Mouse (Mus musculus) midbrain, embryonic 11.5 days (tissue): ENCODE measurements at regions not wholly inside any gene's neighbourhood (a gene's known extent, or its start where the extent isn't known, plus 50 kb on each side); places are given as distances from the start of the nearest gene placed in this dataset.

ENCODE experiments used
- ATAC-seq: fragments of 200-750 bp; cut with Nextera tagmentation; 2 replicates; pipeline ENCODE4 v1.8.0; 2017; ENCODE audit warnings: moderate TSS enrichment, moderate library complexity; ENCODE audit not compliant: low FRiP score
- DNase-seq: peaks from one replicate; pipeline ENCODE4 v3.0.0; 2015; ENCODE audit warnings: low spot score; ENCODE audit errors: missing footprints
- H3K27ac ChIP-seq: fragments of 300-500 bp; sonication (generic); 2 replicates; pipeline ENCODE4 v1.5.1; 2014; ENCODE audit warnings: low read depth, low read length
- H3K27me3 ChIP-seq: fragments of 300-500 bp; sonication (generic); 2 replicates; pipeline ENCODE4 v1.6.1; 2014; ENCODE audit warnings: mild to moderate bottlenecking, low read length, moderate library complexity, mixed read lengths; ENCODE audit not compliant: control insufficient read depth, insufficient read depth
- H3K36me3 ChIP-seq: fragments of 300-500 bp; sonication (generic); 2 replicates; pipeline ENCODE4 v1.6.1; 2014; ENCODE audit warnings: mild to moderate bottlenecking, low read length, moderate library complexity, mixed read lengths; ENCODE audit not compliant: control insufficient read depth, insufficient read depth
- H3K4me1 ChIP-seq: fragments of 300-500 bp; sonication (generic); 2 replicates; pipeline ENCODE4 v1.6.1; 2014; ENCODE audit warnings: low read length; ENCODE audit not compliant: control insufficient read depth, insufficient read depth
- H3K4me2 ChIP-seq: fragments of 300-500 bp; sonication (generic); 2 replicates; pipeline ENCODE4 v1.6.1; 2014; ENCODE audit warnings: mild to moderate bottlenecking, moderate library complexity
- H3K4me3 ChIP-seq: fragments of 300-500 bp; sonication (generic); 2 replicates; pipeline ENCODE4 v1.5.1; 2014; ENCODE audit warnings: low read depth, low read length
- H3K9ac ChIP-seq: fragments of 300-500 bp; sonication (generic); 2 replicates; pipeline ENCODE4 v1.6.1; 2014; ENCODE audit warnings: low read length
- H3K9me3 ChIP-seq: fragments of 300-500 bp; sonication (generic); 2 replicates; pipeline ENCODE4 v1.6.1; 2016; ENCODE audit warnings: low read length; ENCODE audit not compliant: control insufficient read depth
- WGBS: fragments of 180-500 bp; shearing (Covaris S2); extraction: QIAGEN DNeasy Blood & Tissue Kit; methylation state at CpG from one replicate; pipeline ENCODE4 v1.1.7; 2014; 5-methylcytosine and 5-hydroxymethylcytosine counted together

DNA sequence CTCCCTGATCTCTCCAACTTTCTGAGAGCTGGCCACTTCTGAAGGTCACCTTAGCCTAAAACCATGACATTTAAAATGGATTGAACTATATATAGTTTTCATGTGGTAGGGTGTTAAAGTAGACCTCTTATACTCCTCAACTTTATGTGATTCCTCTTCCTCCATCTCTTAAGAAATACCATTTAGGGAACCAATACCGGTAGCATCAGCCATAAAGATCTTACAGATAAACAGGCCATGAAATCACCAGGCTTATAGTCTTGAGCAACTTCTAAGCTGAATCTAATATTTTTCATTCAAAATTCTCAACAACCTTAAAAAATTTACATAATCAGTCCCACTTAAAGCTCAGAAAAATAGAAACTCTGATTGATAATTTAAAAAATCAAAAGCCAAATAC lies 56.2 kb downstream of the Rpl36a-ps1 start:
- peak; percentile 39 for DNase-seq
- Histone ChIP-seq H3K9me3 (no peaks in the 10 kb centered on the region), H3K9ac (no peak overlapping the region), H3K36me3 (no peaks in the 10 kb centered on the region), H3K27ac (no peak overlapping the region), H3K27me3 (no peaks in the 10 kb centered on the region), H3K4me3 (no peak overlapping the region), H3K4me1 (peaks cover 5% of the 10 kb centered on the region; the same call in 1 of the 2 replicates), H3K4me2 (no peak overlapping the region)
- 97% methylated on average over 1 of the region's 1 CpGs for WGBS
- no peak for ATAC-seq

DNA sequence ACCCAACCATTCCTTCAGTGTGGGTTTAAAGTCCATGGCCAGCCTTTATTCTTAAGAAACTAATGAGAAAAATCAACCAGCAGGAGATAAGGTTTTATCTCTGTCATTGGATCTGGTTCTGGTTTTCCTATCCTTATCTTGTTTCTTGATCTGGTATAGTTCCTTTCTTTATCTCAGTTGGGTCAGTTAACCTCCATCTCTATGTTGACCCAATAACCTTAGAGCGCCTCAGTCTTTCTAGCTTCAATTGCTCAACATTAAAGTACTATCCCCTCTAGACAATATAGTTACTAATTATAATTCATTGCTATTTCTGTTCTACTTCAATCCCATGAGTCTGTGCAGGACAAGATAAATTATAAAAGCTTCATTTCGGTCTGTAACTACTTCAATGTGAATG lies 56.7 kb downstream of the Rpl36a-ps1 start:
- H3K4me3 ChIP-seq, result no peak overlapping the region
- H3K36me3 ChIP-seq, result no peaks in the 10 kb centered on the region
- H3K9ac ChIP-seq, result no peak overlapping the region
- no peak for ATAC-seq
- no peak overlapping the region for H3K4me2 ChIP-seq
- 91% methylated on average over 2 of the region's 2 CpGs for WGBS
- no peak for DNase-seq
- no peak overlapping the region for H3K27ac ChIP-seq
- no peaks in the 10 kb centered on the region for H3K9me3 ChIP-seq
- H3K27me3 ChIP-seq, result no peaks in the 10 kb centered on the region
- H3K4me1 ChIP-seq, result peaks cover 5% of the 10 kb centered on the region; the same call in 1 of the 2 replicates

DNA sequence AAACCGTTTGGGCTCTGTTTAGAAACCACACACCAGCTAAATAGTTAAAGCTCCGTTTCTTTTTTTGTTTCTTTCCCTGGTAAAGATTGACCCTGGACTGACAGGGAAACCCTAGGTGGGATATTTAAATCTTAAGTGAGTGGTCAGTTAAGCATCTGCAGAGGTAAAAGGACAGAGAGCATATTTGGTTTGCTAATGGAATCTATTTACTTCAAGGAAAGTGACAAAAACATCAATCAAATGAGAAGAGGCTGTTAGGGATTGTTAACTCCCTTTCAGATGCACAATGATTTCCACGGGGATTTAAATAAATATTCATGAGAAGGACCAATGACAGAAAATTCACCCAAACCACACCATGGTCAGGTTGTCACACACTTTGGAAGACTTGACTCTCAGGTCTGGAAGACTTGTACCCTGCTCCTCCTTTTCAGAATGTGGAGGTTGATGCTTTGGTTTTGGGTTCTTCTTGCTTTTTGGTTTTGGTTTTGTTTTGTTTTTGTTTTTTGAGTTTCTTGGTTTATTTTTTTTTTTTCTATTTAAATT lies 60.7 kb downstream of the Rpl36a-ps1 start:
- ATAC-seq, result peak; percentile 57
- Histone ChIP-seq H3K36me3 (no peaks in the 10 kb centered on the region), H3K4me2 (no peak overlapping the region), H3K9me3 (no peaks in the 10 kb centered on the region), H3K9ac (no peak overlapping the region), H3K4me1 (peaks cover 5% of the 10 kb centered on the region; the same call in 1 of the 2 replicates), H3K27ac (no peak overlapping the region), H3K4me3 (no peak overlapping the region), H3K27me3 (no peaks in the 10 kb centered on the region)
- 7% methylated on average over 3 of the region's 3 CpGs for WGBS
- DNase-seq, result peak; percentile 80

DNA sequence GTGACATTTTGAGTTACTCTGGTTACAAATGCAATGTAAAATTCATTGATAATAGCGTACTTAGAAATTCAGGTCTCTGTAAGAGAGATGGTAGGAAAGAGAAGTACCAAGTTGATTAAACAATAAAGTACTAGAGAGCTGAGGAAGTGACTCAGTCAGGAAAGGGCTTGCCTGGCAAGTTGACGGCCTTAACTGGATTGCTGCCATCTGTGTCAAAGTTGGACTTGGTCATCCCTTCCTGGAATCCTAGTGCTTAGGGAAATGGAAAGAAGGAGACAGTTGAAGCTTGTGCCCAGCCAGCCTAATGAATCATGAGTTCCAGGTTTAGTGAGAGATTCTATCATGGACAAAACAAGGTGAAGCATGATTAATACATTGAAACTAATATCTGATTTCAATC lies 64.8 kb downstream of the Rpl36a-ps1 start:
- DNase-seq, result peak; percentile 69

GRCm38 (mm10) chr14:98908234-98908633 lies 85.9 kb downstream of the Rpl36a-ps1 start:
- ATAC-seq (no peak), DNase-seq (no peak)
- Histone ChIP-seq H3K36me3 (no peaks in the 10 kb centered on the region), H3K27me3 (no peaks in the 10 kb centered on the region), H3K4me3 (no peak overlapping the region), H3K9ac (no peak overlapping the region), H3K9me3 (no peaks in the 10 kb centered on the region), H3K4me2 (no peak overlapping the region), H3K4me1 (no peaks in the 10 kb centered on the region), H3K27ac (no peak overlapping the region)
- 84% methylated on average over 5 of the region's 5 CpGs for WGBS

More for the DNA sequence above, 64.8 kb downstream of the Rpl36a-ps1 start:
- Histone ChIP-seq H3K27me3 (no peaks in the 10 kb centered on the region), H3K27ac (no peak overlapping the region), H3K9ac (no peak overlapping the region), H3K36me3 (no peaks in the 10 kb centered on the region), H3K9me3 (no peaks in the 10 kb centered on the region), H3K4me1 (peaks cover 5% of the 10 kb centered on the region; the same call in 1 of the 2 replicates), H3K4me3 (no peak overlapping the region), H3K4me2 (no peak overlapping the region)
- ATAC-seq, result no peak
- 85% methylated on average over 2 of the region's 2 CpGs for WGBS

DNA sequence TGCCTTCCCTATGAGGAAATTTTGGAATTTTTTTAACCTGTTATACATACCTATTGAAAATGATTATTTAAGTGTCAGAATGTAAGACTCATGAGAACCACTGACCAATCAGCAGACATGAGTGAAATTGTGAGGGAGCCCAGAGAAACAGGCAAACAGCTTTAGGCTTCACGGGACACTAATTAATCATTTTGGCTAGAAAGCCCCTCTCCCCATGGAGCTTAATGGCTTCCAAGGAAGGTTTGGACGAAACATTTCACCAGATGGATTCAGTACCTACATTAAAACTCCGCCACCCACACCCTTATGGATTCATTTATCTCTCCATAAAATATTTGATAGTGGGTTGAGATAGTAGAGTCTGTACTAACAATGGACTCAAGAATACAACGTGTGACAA lies 95.2 kb downstream of the Rpl36a-ps1 start:
- Histone ChIP-seq H3K27me3 (no peaks in the 10 kb centered on the region), H3K4me3 (no peak overlapping the region), H3K9me3 (no peaks in the 10 kb centered on the region), H3K9ac (no peak overlapping the region), H3K4me1 (no peaks in the 10 kb centered on the region), H3K36me3 (no peaks in the 10 kb centered on the region), H3K4me2 (no peak overlapping the region), H3K27ac (no peak overlapping the region)
- no peak for DNase-seq
- whole genome bisulfite sequencing, result 90% methylated on average over 4 of the region's 4 CpGs
- no peak for ATAC-seq

DNA sequence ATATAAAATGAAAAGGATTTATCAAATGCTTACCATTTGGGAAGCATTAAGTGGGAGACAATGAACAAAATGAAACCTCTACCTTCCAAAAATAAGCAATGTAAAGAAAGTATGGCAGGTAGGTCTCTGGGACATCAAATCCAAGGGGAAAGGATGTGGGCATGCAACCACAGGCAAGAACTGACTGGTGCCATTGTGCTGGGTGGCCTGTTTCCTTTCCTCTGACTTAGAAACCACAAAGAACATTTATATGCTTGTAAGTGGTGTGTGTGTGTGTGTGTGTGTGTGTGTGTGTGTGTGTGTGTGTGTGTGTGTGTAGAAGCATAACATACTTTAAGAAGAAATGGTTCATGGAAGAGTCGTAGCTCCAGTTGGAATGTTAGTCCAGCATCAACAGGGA lies 96.7 kb downstream of the Rpl36a-ps1 start:
- no peak overlapping the region for H3K27ac ChIP-seq
- ATAC-seq, result no peak
- no peak overlapping the region for H3K9ac ChIP-seq
- no peaks in the 10 kb centered on the region for H3K36me3 ChIP-seq
- H3K9me3 ChIP-seq, result no peaks in the 10 kb centered on the region
- no peak overlapping the region for H3K4me2 ChIP-seq
- 94% methylated on average over 1 of the region's 1 CpGs for WGBS
- no peaks in the 10 kb centered on the region for H3K27me3 ChIP-seq
- H3K4me3 ChIP-seq, result no peak overlapping the region
- no peak for DNase-seq
- no peaks in the 10 kb centered on the region for H3K4me1 ChIP-seq

DNA sequence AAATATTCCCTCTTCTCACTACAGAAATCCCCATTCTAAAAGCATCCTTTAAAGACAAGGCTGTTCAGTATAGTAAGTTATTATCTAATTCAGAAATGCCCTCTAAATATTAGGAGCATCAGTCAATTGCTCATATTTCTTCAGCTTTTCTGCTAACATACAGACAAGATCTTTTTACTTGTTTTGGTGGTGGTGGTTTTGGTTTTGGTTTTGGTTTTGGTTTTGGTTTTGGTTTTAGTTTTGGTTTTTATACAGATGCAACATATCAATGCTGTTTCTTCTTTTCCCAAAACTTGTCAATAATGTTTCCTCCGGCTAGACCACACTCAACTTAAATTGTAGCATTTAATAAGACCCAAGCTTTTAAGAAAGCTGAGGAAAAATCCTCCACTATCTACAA lies 98.2 kb downstream of the Rpl36a-ps1 start:
- Histone ChIP-seq H3K9ac (no peak overlapping the region), H3K36me3 (no peaks in the 10 kb centered on the region), H3K4me3 (no peak overlapping the region), H3K9me3 (no peaks in the 10 kb centered on the region), H3K27ac (no peak overlapping the region), H3K4me2 (no peak overlapping the region), H3K27me3 (no peaks in the 10 kb centered on the region), H3K4me1 (no peaks in the 10 kb centered on the region)
- ATAC-seq (no peak), DNase-seq (no peak)
- WGBS, result 92% methylated on average over 1 of the region's 1 CpGs

DNA sequence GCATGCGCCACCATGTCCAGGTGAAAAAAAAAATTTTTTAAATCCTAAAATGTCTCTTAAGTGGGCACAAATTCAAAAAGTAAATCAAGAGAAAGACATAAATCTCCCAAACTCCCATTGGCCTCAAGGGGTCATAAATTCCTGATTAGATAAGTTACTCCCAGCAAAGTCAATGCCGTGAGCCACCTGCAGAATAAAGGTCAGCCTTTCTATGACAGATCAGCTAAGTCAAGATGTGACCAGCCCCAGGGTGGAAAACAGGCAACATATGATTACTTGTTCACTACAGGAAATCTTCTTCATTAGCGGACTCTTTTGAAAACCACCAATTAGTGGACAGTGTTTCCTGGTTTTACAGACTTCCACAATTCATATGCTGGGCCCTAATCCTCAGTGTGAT lies 101.4 kb downstream of the Rpl36a-ps1 start:
- Histone ChIP-seq H3K27ac (no peak overlapping the region), H3K4me1 (no peaks in the 10 kb centered on the region), H3K9ac (no peak overlapping the region), H3K27me3 (no peaks in the 10 kb centered on the region), H3K4me3 (no peak overlapping the region), H3K9me3 (no peaks in the 10 kb centered on the region), H3K36me3 (no peaks in the 10 kb centered on the region), H3K4me2 (no peak overlapping the region)
- no peak for ATAC-seq
- 91% methylated on average over 3 of the region's 3 CpGs for WGBS
- DNase-seq, result no peak
